Mouse (Mus musculus) embryo, embryonic 11 days (tissue): ENCODE measurements around the gene Gtpbp6.
"Not testable (repeated sequence)": the region's sequence is repeated elsewhere in the genome, so short reads cannot be mapped to it uniquely, and the experiment has no call there.

Experiments used
- DNase-seq: peaks from one replicate; pipeline ENCODE4 v3.0.0-alpha.2; 2015

Gene Gtpbp6

GRCm38 (mm10) chr5:110107581-110108304 is at the start of gene Gtpbp6:
TSS of gene Gtpbp6 (minus strand) at chr5:110108197.
- DNase-seq = peak; percentile 96

- DNase-seq = peak; percentile 12
These were observed 35.0 kb upstream of the Gtpbp6 start for GRCm38 (mm10) chr5:110143007-110143406.

GRCm38 (mm10) chr5:110142309-110142708 is 34.3 kb upstream of the Gtpbp6 start:
- no peak for DNase-seq

- DNase-seq = no peak
These were observed 32.4 kb upstream of the Gtpbp6 start for GRCm38 (mm10) chr5:110140424-110140823.

GRCm38 (mm10) chr5:110139325-110139724 is 31.3 kb upstream of the Gtpbp6 start:
- no peak for DNase-seq

GRCm38 (mm10) chr5:110137816-110138215 is 29.8 kb upstream of the Gtpbp6 start:
- DNase-seq = no peak

GRCm38 (mm10) chr5:110136087-110136464 is 28.1 kb upstream of the Gtpbp6 start:
- DNase-seq = no peak

- peak; percentile 98 for DNase-seq
These were observed 27.5 kb upstream of the Gtpbp6 start, which contains the start of gene Chfr for GRCm38 (mm10) chr5:110135293-110136086. TSS of gene Chfr (plus strand) at chr5:110135842.

GRCm38 (mm10) chr5:110122380-110122779 is 14.4 kb upstream of the Gtpbp6 start:
- DNase-seq = not testable (repeated sequence)

- peak; percentile 90 for DNase-seq
These were observed 2.0 kb upstream of the Gtpbp6 start, which contains the start of gene Zfp605 for GRCm38 (mm10) chr5:110109991-110110441. TSS of gene Zfp605 (plus strand) at chr5:110110092.

- DNase-seq = no peak
These were observed 270 bp upstream of the Gtpbp6 start for GRCm38 (mm10) chr5:110108305-110108628.

GRCm38 (mm10) chr5:110106901-110107564 is 964 bp downstream of the Gtpbp6 start:
- DNase-seq = no peak

- DNase-seq = no peak
These were observed 1.7 kb downstream of the Gtpbp6 start for GRCm38 (mm10) chr5:110106140-110106871.

GRCm38 (mm10) chr5:110104616-110105380 is 3.2 kb downstream of the Gtpbp6 start:
- no peak for DNase-seq

- no peak for DNase-seq
These were observed 3.9 kb downstream of the Gtpbp6 start for GRCm38 (mm10) chr5:110103901-110104615.

- DNase-seq = no peak
These were observed 5.0 kb downstream of the Gtpbp6 start for GRCm38 (mm10) chr5:110102853-110103625.

GRCm38 (mm10) chr5:110102429-110102828 is 5.6 kb downstream of the Gtpbp6 start:
- DNase-seq = no peak

GRCm38 (mm10) chr5:110101716-110102347 is 6.2 kb downstream of the Gtpbp6 start:
- DNase-seq = peak; percentile 60

GRCm38 (mm10) chr5:110100921-110101631 is 6.9 kb downstream of the Gtpbp6 start:
- DNase-seq = peak; percentile 61
